Mouse (Mus musculus) MEL (cell line): ENCODE measurements around the gene Hdhd3. TPM values are rescaled to one million over a fixed set of nuclear protein-coding genes. Genes with fewer than 3 reads are reported as not detected.

ENCODE experiments used
- DNase-seq: peaks from one replicate; pipeline ENCODE4 v3.0.0; 2011; ENCODE audit warnings: low read depth, low spot score
- H3K27ac ChIP-seq: 2 replicates; pipeline ENCODE4 v1.5.1; 2012; ENCODE audit warnings: low read depth, mild to moderate bottlenecking, control low read depth, low read length, moderate library complexity; ENCODE audit not compliant: control insufficient read depth
- H3K27me3 ChIP-seq, 2 experiments: fragments of 150-350 bp in 1 of 2; sonication (generic) in 1 of 2; 2 replicates each; pipeline ENCODE4 v1.6.1; 2012; ENCODE audit warnings: low read length in 2 of 2, mild to moderate bottlenecking in 2 of 2, improper control_type of control experiment in 1 of 2, moderate library complexity in 1 of 2; ENCODE audit not compliant: insufficient read depth in 2 of 2, control insufficient read depth in 1 of 2
- H3K36me3 ChIP-seq, 2 experiments: 2 replicates each; pipeline ENCODE4 v1.6.1; 2012 to 2014; ENCODE audit warnings: low read length in 2 of 2, improper control_type of control experiment in 1 of 2, inconsistent platforms in 1 of 2, mild to moderate bottlenecking in 1 of 2; ENCODE audit not compliant: insufficient read depth in 2 of 2, control insufficient read depth in 1 of 2
- H3K4me1 ChIP-seq, 2 experiments: fragments of 150-350 bp in 1 of 2; sonication (generic) in 1 of 2; 2 replicates each; pipeline ENCODE4 v1.6.1; 2012; ENCODE audit warnings: low read length in 2 of 2, improper control_type of control experiment in 1 of 2, mild to moderate bottlenecking in 1 of 2; ENCODE audit not compliant: insufficient read depth in 2 of 2, control insufficient read depth in 1 of 2
- H3K4me3 ChIP-seq, 2 experiments: fragments of 150-350 bp in 1 of 2; sonication (generic) in 1 of 2; 2 replicates each; pipeline ENCODE4 v1.5.1; 2012; ENCODE audit warnings: low read depth in 2 of 2, low read length in 2 of 2, mild to moderate bottlenecking in 2 of 2, moderate library complexity in 2 of 2, control low read depth in 1 of 2, improper control_type of control experiment in 1 of 2; ENCODE audit not compliant: control insufficient read depth in 1 of 2, insufficient read depth in 1 of 2
- H3K79me2 ChIP-seq: 2 replicates; pipeline ENCODE4 v1.6.1; 2012; ENCODE audit warnings: mild to moderate bottlenecking, low read length, moderate library complexity; ENCODE audit not compliant: control insufficient read depth, poor library complexity, insufficient read depth
- H3K9ac ChIP-seq: 2 replicates; pipeline ENCODE4 v1.6.1; 2012; ENCODE audit warnings: low read depth, mild to moderate bottlenecking, control low read depth, low read length, moderate library complexity; ENCODE audit not compliant: control insufficient read depth, poor library complexity, severe bottlenecking
- H3K9me3 ChIP-seq: fragments of 150-350 bp; sonication (generic); replicated peaks from 2 replicates; pipeline ENCODE4 v1.6.1; 2012; ENCODE audit warnings: mild to moderate bottlenecking, low read length, improper control_type of control experiment, moderate library complexity; ENCODE audit not compliant: insufficient read depth
- CHD1 ChIP-seq: IDR thresholded peaks from 2 replicates; pipeline ENCODE4 v1.6.1; 2012; ENCODE audit warnings: low read depth, mild to moderate bottlenecking, inconsistent platforms, low read length, improper control_type of control experiment
- GABPA ChIP-seq: IDR thresholded peaks from 2 replicates; pipeline ENCODE4 v1.6.1; 2012; ENCODE audit warnings: low read depth, mild to moderate bottlenecking, inconsistent platforms, low read length, improper control_type of control experiment, moderate library complexity
- GATA1 ChIP-seq: IDR thresholded peaks from 2 replicates; pipeline ENCODE4 v1.6.1; 2011; ENCODE audit warnings: low read depth, low read length, improper control_type of control experiment
- HCFC1 ChIP-seq: IDR thresholded peaks from 2 replicates; pipeline ENCODE4 v1.6.1; 2012; ENCODE audit warnings: low read depth, mild to moderate bottlenecking, inconsistent platforms, low read length, improper control_type of control experiment, moderate library complexity
- JUND ChIP-seq: IDR thresholded peaks from 2 replicates; pipeline ENCODE4 v1.6.1; 2011; ENCODE audit warnings: low read depth, mild to moderate bottlenecking, improper control_type of control experiment, low read length
- KAT2A ChIP-seq: conservative IDR thresholded peaks from 2 replicates; pipeline ENCODE4 v1.6.1; 2012; ENCODE audit warnings: low read depth, low read length, improper control_type of control experiment, inconsistent platforms
- MAFK ChIP-seq: IDR thresholded peaks from 2 replicates; pipeline ENCODE4 v1.6.1; 2011; ENCODE audit warnings: low read depth, mild to moderate bottlenecking, low read length, improper control_type of control experiment, borderline replicate concordance
- MAX ChIP-seq: IDR thresholded peaks from 2 replicates; pipeline ENCODE4 v1.6.1; 2011; ENCODE audit warnings: low read length, improper control_type of control experiment
- MEF2A ChIP-seq: IDR thresholded peaks from 2 replicates; pipeline ENCODE4 v1.6.1; 2014; ENCODE audit warnings: low read depth, mild to moderate bottlenecking, inconsistent platforms, low read length, improper control_type of control experiment; ENCODE audit not compliant: poor library complexity, insufficient replicate concordance, severe bottlenecking; ENCODE audit errors: extremely low read depth
- MXI1 ChIP-seq: IDR thresholded peaks from 2 replicates; pipeline ENCODE4 v1.6.1; 2011; ENCODE audit warnings: mild to moderate bottlenecking, low read depth, low read length, improper control_type of control experiment
- NRF1 ChIP-seq: IDR thresholded peaks from 2 replicates; pipeline ENCODE4 v1.6.1; 2014; ENCODE audit warnings: low read depth, mild to moderate bottlenecking, inconsistent platforms, low read length, improper control_type of control experiment, moderate library complexity; ENCODE audit not compliant: poor library complexity, insufficient read depth, severe bottlenecking
- POLR2A ChIP-seq, 2 experiments: IDR thresholded peaks; 2 replicates each; pipeline ENCODE4 v1.6.1; 2011 to 2012; ENCODE audit warnings: low read length in 2 of 2, mild to moderate bottlenecking in 2 of 2, control low read depth in 1 of 2, improper control_type of control experiment in 1 of 2, low read depth in 1 of 2, moderate library complexity in 1 of 2; ENCODE audit not compliant: control insufficient read depth in 1 of 2, insufficient read depth in 1 of 2, poor library complexity in 1 of 2
- POLR2AphosphoS2 ChIP-seq: IDR thresholded peaks from 2 replicates; pipeline ENCODE4 v1.6.1; 2011; ENCODE audit warnings: low read length, improper control_type of control experiment
- RAD21 ChIP-seq: IDR thresholded peaks from 2 replicates; pipeline ENCODE4 v1.6.1; 2011; ENCODE audit warnings: mild to moderate bottlenecking, low read depth, low read length, improper control_type of control experiment
- SMC3 ChIP-seq: IDR thresholded peaks from 2 replicates; pipeline ENCODE4 v1.6.1; 2011; ENCODE audit warnings: low read depth, low read length, improper control_type of control experiment
- UBTF ChIP-seq: IDR thresholded peaks from 2 replicates; pipeline ENCODE4 v1.6.1; 2012; ENCODE audit warnings: low read depth, mild to moderate bottlenecking, inconsistent platforms, low read length, improper control_type of control experiment, moderate library complexity, borderline replicate concordance; ENCODE audit not compliant: insufficient read depth
- USF2 ChIP-seq, 2 experiments: IDR thresholded peaks; 2 replicates each; pipeline ENCODE4 v1.6.1; 2011 to 2012; ENCODE audit warnings: improper control_type of control experiment in 2 of 2, low read length in 2 of 2, borderline replicate concordance in 1 of 2, inconsistent platforms in 1 of 2, low read depth in 1 of 2, mild to moderate bottlenecking in 1 of 2; ENCODE audit not compliant: insufficient read depth in 1 of 2
- ZC3H11A ChIP-seq: IDR thresholded peaks from 2 replicates; pipeline ENCODE4 v1.6.1; 2012; ENCODE audit warnings: low read depth, mild to moderate bottlenecking, inconsistent platforms, low read length, improper control_type of control experiment
- ZKSCAN1 ChIP-seq: IDR thresholded peaks from 2 replicates; pipeline ENCODE4 v1.6.1; 2012; ENCODE audit warnings: low read depth, mild to moderate bottlenecking, inconsistent platforms, low read length, improper control_type of control experiment, moderate library complexity
- ZMIZ1 ChIP-seq: IDR thresholded peaks from 2 replicates; pipeline ENCODE4 v1.6.1; 2012; ENCODE audit warnings: low read depth, mild to moderate bottlenecking, inconsistent platforms, low read length, improper control_type of control experiment, moderate library complexity
- polyA plus RNA-seq, 2 experiments: library from polyadenylated mRNA; stranded (reverse) in 1 of 2; unstranded in 1 of 2; fragments of >175 nt in 1 of 2; fragments of >200 nt in 1 of 2; gene quantifications; 2 replicates each; pipeline versions ENCODE4 v1.2.1 to v1.2.4; 2012; ENCODE audit warnings: low replicate concordance in 2 of 2, low read depth in 1 of 2; ENCODE audit not compliant: insufficient read length in 2 of 2, insufficient read depth in 1 of 2, missing spikeins in 1 of 2
- total RNA-seq: library from RNA; depleted of rRNA; stranded (reverse); fragments of 300-350 nt; gene quantifications from 2 replicates; pipeline ENCODE4 v1.2.3, GENCODE M21; 2012

Gene Hdhd3
- total and polyA plus RNA-seq, 3 experiments, result 3.5 to 6.0 TPM; not detected in 1

DNA sequence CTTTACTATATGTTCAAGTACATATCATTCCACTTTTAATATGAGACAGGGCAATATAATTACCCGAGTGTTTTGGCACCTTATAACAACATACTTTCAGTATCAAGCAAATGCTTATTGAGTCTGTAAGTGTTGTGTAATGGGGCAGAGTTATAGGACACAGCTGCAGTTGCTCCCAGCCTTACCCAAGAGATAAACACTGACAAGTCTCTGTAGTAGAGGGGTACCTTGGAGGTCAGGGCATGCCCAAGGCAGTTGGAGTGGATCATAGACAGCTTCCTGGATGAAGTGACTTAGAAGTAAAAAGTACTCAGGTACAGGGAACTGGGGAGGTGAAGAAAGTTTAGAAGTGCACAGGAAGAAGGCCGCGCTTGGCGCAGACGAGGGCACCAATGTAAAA is 16.1 kb downstream of the Hdhd3 start:
- Histone ChIP-seq H3K4me1 (peaks cover 0 to 10% of the 10 kb centered on the region in 2 experiments; a peak in 2 of 4 replicates), H3K9ac (no peak overlapping the region), H3K4me3 (no peak overlapping the region)
- TF ChIP-seq MAX (no peak), JUND (no peak), KAT2A (no peak), MXI1 (no peak), MEF2A (no peak), ZMIZ1 (no peak), GATA1 (no peak), CHD1 (no peak), POLR2A (IDR thresholded peaks at IDR 0.05; ENCODE audit: control insufficient read depth in 1 of 2, insufficient read depth in 1 of 2, low read depth in 1 of 2, low read length in 2 of 2, poor library complexity in 1 of 2) (no peak), GABPA (no peak), ZC3H11A (no peak), SMC3 (no peak), NRF1 (no peak), UBTF (no peak)
- TF ChIP-seq, all 39 proteins: peak for 0
- Histone ChIP-seq H3K27me3 (no peaks in the 10 kb centered on the region; a peak in 1 of 4 replicates), H3K36me3 (peaks cover 0 to 6% of the 10 kb centered on the region in 2 experiments; a peak in 2 of 4 replicates), H3K79me2 (no peaks in the 10 kb centered on the region), H3K27ac (no peak overlapping the region), H3K9me3 (no peaks in the 10 kb centered on the region)
- no peak for DNase-seq

- no peaks in the 10 kb centered on the region for H3K79me2 ChIP-seq
- no peak overlapping the region for H3K9ac ChIP-seq
- no peak overlapping the region for H3K27ac ChIP-seq
- H3K4me3 ChIP-seq, result no peak overlapping the region
- no peaks in the 10 kb centered on the region for H3K9me3 ChIP-seq
- no peaks in the 10 kb centered on the region; a peak in 1 of 4 replicates for H3K27me3 ChIP-seq
- TF ChIP-seq POLR2AphosphoS2 (no peak), UBTF (no peak), MAFK (no peak), USF2 (IDR thresholded peaks at IDR 0.05; ENCODE audit: borderline replicate concordance in 1 of 2, insufficient read depth in 1 of 2, low read depth in 1 of 2, low read length in 2 of 2) (no peak), HCFC1 (no peak), ZKSCAN1 (no peak), RAD21 (no peak)
- peaks cover 0 to 10% of the 10 kb centered on the region in 2 experiments; a peak in 2 of 4 replicates for H3K4me1 ChIP-seq
- peaks cover 0 to 6% of the 10 kb centered on the region in 2 experiments; a peak in 2 of 4 replicates for H3K36me3 ChIP-seq
- no peak for DNase-seq
These were observed 17.0 kb downstream of the Hdhd3 start for GRCm38 (mm10) chr4:62486162-62486696.
